8 mouse cellular contexts compared by ENCODE assay signal in genomic region chr14:26668371-26669291, GRCm38 (mm10). TPM values are rescaled to one million over a fixed set of nuclear protein-coding genes. Genes with fewer than 3 reads are reported as not detected.
DNase-seq lines count a peak whose midpoint lies in the region; ATAC-seq and TF ChIP-seq lines count a peak whose summit lies in the region.

No protein-coding gene starts in this region.

- TF ChIP-seq CTCF in embryonic fibroblast, embryonic 13.5 days (IDR thresholded peaks at IDR 0.05; ENCODE audit: borderline replicate concordance, insufficient read depth, low read length), result no peak
- no peak for TF ChIP-seq CTCF in lung, embryonic 14.5 days (IDR thresholded peaks at IDR 0.05; ENCODE audit: low read depth)

- TF ChIP-seq POLR2A in embryonic fibroblast, embryonic 13.5 days (IDR thresholded peaks at IDR 0.05; ENCODE audit: low read depth, low read length), result peak; percentile 36; the same call in 1 of the 2 replicates

- H3K4me2 ChIP-seq in lung, embryonic 14.5 days, result peak overlapping the region; percentile 96

- peak overlapping the region; percentile 85 for H3K4me3 ChIP-seq in embryonic fibroblast, embryonic 13.5 days (ENCODE audit: insufficient read depth, low read length)
- H3K4me3 ChIP-seq in lung, embryonic 14.5 days (ENCODE audit: low read depth, low read length), result peak overlapping the region; percentile 93

- peaks cover 24% of the 10 kb centered on the region for H3K36me3 ChIP-seq in lung, embryonic 14.5 days (ENCODE audit: insufficient read depth)

- intact Hi-C loops in heart, postnatal 36 days (cut with DNase I), result loop anchor here (1.0 to 5.0 kb wide), 2 partner anchors 29 to 136 kb away; partner anchors contain the start of gene Slmap

- no peaks in the 10 kb centered on the region for H3K9me3 ChIP-seq in lung, embryonic 14.5 days (ENCODE audit: low read depth, low read length)

- 0 out of 2 replicates have a peak overlapping the region, but pooled peaks have one; percentile 4 for H3K27ac ChIP-seq in embryonic fibroblast, embryonic 13.5 days (ENCODE audit: insufficient read depth, low read length)
- peak overlapping the region; percentile 87 for H3K27ac ChIP-seq in lung, embryonic 14.5 days (ENCODE audit: low read depth)

- under 1% methylated on average over 73 of the region's 73 CpGs for WGBS in lung, embryonic 14.5 days

- no peaks in the 10 kb centered on the region for H3K27me3 ChIP-seq in lung, embryonic 14.5 days (ENCODE audit: insufficient read depth, low read length)

- ATAC-seq in lung, embryonic 14.5 days (ENCODE audit: insufficient read depth), result peak; percentile 56
- ATAC-seq in neutrophil, adult 5-6 weeks (ENCODE audit: extremely low read depth, insufficient number of reproducible peaks, low FRiP score, poor library complexity, severe bottlenecking), result peak; percentile 31; the same call in 1 of the 2 replicates

- peak overlapping the region; percentile 77 for H3K9ac ChIP-seq in lung, embryonic 14.5 days

- H3K4me1 ChIP-seq in embryonic fibroblast, embryonic 13.5 days (ENCODE audit: control insufficient read depth, insufficient read depth, low read length), result no peaks in the 10 kb centered on the region; the same call in 1 of the 2 replicates
- H3K4me1 ChIP-seq in lung, embryonic 14.5 days (ENCODE audit: insufficient read depth), result peaks cover 9% of the 10 kb centered on the region

- DNase-seq in CD4-positive, CD25-positive, alpha-beta regulatory T cell, adult 2 months (ENCODE audit: low read depth, low spot score), result peak; percentile 66
- DNase-seq in adrenal gland, postnatal 14 days, result peak; percentile 70
- peak; percentile 18 to 29 for DNase-seq in heart, postnatal 36 days
- peak; percentile 46 to 48 for DNase-seq in layer of hippocampus, adult 8-10 months (ENCODE audit: low spot score in 2 of 2)
- DNase-seq in lung, embryonic 14.5 days, result peak; percentile 48
- DNase-seq in thymus, postnatal 0 days (ENCODE audit: low spot score), result peak; percentile 44

RNA-seq across cellular contexts. Expression of gene Pde12, which starts 1.1 kb away (rescaled TPM):
- 9.0 and 10.1 TPM in 2 replicates for total RNA-seq in adrenal gland, postnatal 14 days (2021)
- 7.2 and 7.3 TPM in 2 replicates for polyA plus RNA-seq in embryonic fibroblast, embryonic 13.5 days (2011; ENCODE audit: insufficient read length, low read depth, missing spikeins)
- 1 to 10 TPM; 4.5 to 4.6 TPM for total RNA-seq in heart, postnatal 36 days (2021)
- 1 to 10 TPM; 7.8 to 8.8 (median 8.1) TPM for total RNA-seq in layer of hippocampus, adult 8-10 months (2022)
- polyA plus RNA-seq in lung, embryonic 14.5 days (2014; fragmentation: Nextera tagmentation; extraction: Ambion mirVana), result 10.6 and 11.5 TPM in 2 replicates
- 9.5 and 9.8 TPM in 2 replicates for total RNA-seq in neutrophil, adult 5-6 weeks (2017)
- polyA plus RNA-seq in thymus, postnatal 0 days (2015; fragmentation: Nextera tagmentation; extraction: Ambion mirVana), result 14.3 and 15.9 TPM in 2 replicates

RNA-seq across cellular contexts. Expression of gene Dnah12, which starts 24.4 kb away (rescaled TPM):
- total RNA-seq in adrenal gland, postnatal 14 days (2021), result not detected in 2 replicates
- polyA plus RNA-seq in embryonic fibroblast, embryonic 13.5 days (2011; ENCODE audit: insufficient read length, low read depth, missing spikeins), result not detected in 2 replicates
- total RNA-seq in heart, postnatal 36 days (2021), result under 1 TPM; 0.03 TPM
- 1 to 10 TPM in 1 of 4 experiments, under 1 TPM in 3; 0.32 to 1.1 (median 0.62) TPM for total RNA-seq in layer of hippocampus, adult 8-10 months (2022)
- 0.11 and 0.15 TPM in 2 replicates for polyA plus RNA-seq in lung, embryonic 14.5 days (2014; fragmentation: Nextera tagmentation; extraction: Ambion mirVana)
- 0.58 and 1.6 TPM in 2 replicates for total RNA-seq in neutrophil, adult 5-6 weeks (2017)
- polyA plus RNA-seq in thymus, postnatal 0 days (2015; fragmentation: Nextera tagmentation; extraction: Ambion mirVana), result 0.06 and 0.16 TPM in 2 replicates

RNA-seq across cellular contexts. Expression of gene Arf4, which starts 30.8 kb away (rescaled TPM):
- 190 and 198 TPM in 2 replicates for total RNA-seq in adrenal gland, postnatal 14 days (2021)
- polyA plus RNA-seq in embryonic fibroblast, embryonic 13.5 days (2011; ENCODE audit: insufficient read length, low read depth, missing spikeins), result 569 and 573 TPM in 2 replicates
- total RNA-seq in heart, postnatal 36 days (2021), result 10 to 100 TPM; 66.7 to 78.0 TPM
- total RNA-seq in layer of hippocampus, adult 8-10 months (2022), result 100 to 1,000 TPM; 114 to 128 (median 120) TPM
- 586 and 611 TPM in 2 replicates for polyA plus RNA-seq in lung, embryonic 14.5 days (2014; fragmentation: Nextera tagmentation; extraction: Ambion mirVana)
- 99.4 and 115 TPM in 2 replicates for total RNA-seq in neutrophil, adult 5-6 weeks (2017)
- polyA plus RNA-seq in thymus, postnatal 0 days (2015; fragmentation: Nextera tagmentation; extraction: Ambion mirVana), result 257 and 289 TPM in 2 replicates

Comparison
In these comparisons a context has a peak if more than half of its experiments do, and no peak if none do; other contexts are left out.
1. Peak in every context shown above with its lines: DNase-seq, ATAC-seq, H3K4me3 ChIP-seq and H3K27ac ChIP-seq.